ENCODE assay signal across 8 mouse cellular contexts in genomic region chr17:12118926-12119641, GRCm38 (mm10). TPM values are rescaled to one million over a fixed set of nuclear protein-coding genes. Genes with fewer than 3 reads are reported as not detected.
DNase-seq lines count a peak whose midpoint lies in the region; ATAC-seq and TF ChIP-seq lines count a peak whose summit lies in the region.

No protein-coding gene starts in this region.

- peak; percentile 97 for DNase-seq in MEL-GATA-1-ER (ENCODE audit: extremely low read depth, low read depth)
- peak; percentile 77 to 84 for DNase-seq in cerebellum, adult 2 months
- peak; percentile 92 for DNase-seq in forebrain, postnatal 0 days
- peak; percentile 76 for DNase-seq in heart, postnatal 4 days
- DNase-seq in layer of hippocampus, adult 8-10 months (ENCODE audit: low spot score in 2 of 2) = peak; percentile 82 to 87
- peak; percentile 97 for DNase-seq in lung, embryonic 14.5 days
- DNase-seq in thymus, adult 18-20 months = peak; percentile 74 to 86

- no peak for TF ChIP-seq CTCF in cerebellum, adult 2 months (IDR thresholded peaks at IDR 0.05; ENCODE audit: borderline replicate concordance, insufficient read depth, low read depth, low read length)
- TF ChIP-seq CTCF in forebrain, postnatal 0 days (IDR thresholded peaks at IDR 0.05; ENCODE audit: low read depth) = no peak
- no peak; the same call in 1 of the 2 replicates for TF ChIP-seq CTCF in lung, embryonic 14.5 days (IDR thresholded peaks at IDR 0.05; ENCODE audit: low read depth)

- WGBS in cerebellum, adult 2 months = 2% methylated on average over 30 of the region's 30 CpGs
- 1% methylated on average over 30 of the region's 30 CpGs for WGBS in forebrain, postnatal 0 days
- WGBS in lung, embryonic 14.5 days = under 1% methylated on average over 30 of the region's 30 CpGs

- H3K4me2 ChIP-seq in forebrain, postnatal 0 days (ENCODE audit: low read depth) = peak overlapping the region; percentile 97
- H3K4me2 ChIP-seq in lung, embryonic 14.5 days = peak overlapping the region; percentile 92

- peak overlapping the region; percentile 71 for H3K9ac ChIP-seq in forebrain, postnatal 0 days
- peak overlapping the region; percentile 65 for H3K9ac ChIP-seq in lung, embryonic 14.5 days

- no peaks in the 10 kb centered on the region for H3K36me3 ChIP-seq in forebrain, postnatal 0 days (ENCODE audit: insufficient read depth)
- 0 out of 2 replicates have a peak, but pooled peaks cover 4% of the 10 kb centered on the region for H3K36me3 ChIP-seq in lung, embryonic 14.5 days (ENCODE audit: insufficient read depth)

- TF ChIP-seq POLR2A in cerebellum, adult 2 months (IDR thresholded peaks at IDR 0.05; ENCODE audit: borderline replicate concordance, insufficient read depth, low read length) = peak; percentile 56; the same call in 1 of the 2 replicates

- H3K4me3 ChIP-seq in cerebellum, adult 2 months (replicated peaks; ENCODE audit: insufficient read depth, low read depth, low read length) = peak overlapping the region; percentile 70
- H3K4me3 ChIP-seq in forebrain, postnatal 0 days (ENCODE audit: low read depth, low read length) = peak overlapping the region; percentile 63
- H3K4me3 ChIP-seq in lung, embryonic 14.5 days (ENCODE audit: low read depth, low read length) = peak overlapping the region; percentile 56

- no peaks in the 10 kb centered on the region for H3K27me3 ChIP-seq in cerebellum, adult 2 months (ENCODE audit: control insufficient read depth, insufficient read depth, low read length)
- no peaks in the 10 kb centered on the region for H3K27me3 ChIP-seq in forebrain, postnatal 0 days (ENCODE audit: insufficient read depth, low read length)
- no peaks in the 10 kb centered on the region for H3K27me3 ChIP-seq in lung, embryonic 14.5 days (ENCODE audit: insufficient read depth, low read length)

- peak; percentile 96 for ATAC-seq in forebrain, postnatal 0 days
- ATAC-seq in lung, embryonic 14.5 days (ENCODE audit: insufficient read depth) = peak; percentile 97
- peak; percentile 90 for ATAC-seq in neutrophil, adult 5-6 weeks (ENCODE audit: extremely low read depth, insufficient number of reproducible peaks, low FRiP score, poor library complexity, severe bottlenecking)

- H3K27ac ChIP-seq in cerebellum, adult 2 months (ENCODE audit: insufficient read depth, low read length) = peak overlapping the region; percentile 8; the same call in 1 of the 2 replicates
- peak overlapping the region; percentile 94 for H3K27ac ChIP-seq in forebrain, postnatal 0 days (ENCODE audit: low read depth, low read length)
- peak overlapping the region; percentile 95 for H3K27ac ChIP-seq in lung, embryonic 14.5 days (ENCODE audit: low read depth)

- H3K4me1 ChIP-seq in cerebellum, adult 2 months (ENCODE audit: control insufficient read depth, insufficient read depth, low read length) = no peaks in the 10 kb centered on the region; the same call in 1 of the 2 replicates
- H3K4me1 ChIP-seq in forebrain, postnatal 0 days (ENCODE audit: insufficient read depth) = peaks cover 21% of the 10 kb centered on the region
- H3K4me1 ChIP-seq in lung, embryonic 14.5 days (ENCODE audit: insufficient read depth) = no peaks in the 10 kb centered on the region

- no peaks in the 10 kb centered on the region for H3K9me3 ChIP-seq in forebrain, postnatal 0 days (ENCODE audit: low read length)
- H3K9me3 ChIP-seq in lung, embryonic 14.5 days (ENCODE audit: low read depth, low read length) = no peaks in the 10 kb centered on the region

RNA-seq across cellular contexts. Expression of gene Agpat4, which starts 0.6 kb away (rescaled TPM):
- polyA plus RNA-seq in cerebellum, adult 2 months (2012; rRNA removed) = 42.8 and 50.1 TPM in 2 replicates
- total RNA-seq in forebrain, postnatal 0 days (2014; rRNA removed) = 44.8 and 52.9 TPM in 2 replicates
- polyA plus RNA-seq in forebrain, postnatal 0 days (2015; fragmentation: Nextera tagmentation; extraction: Ambion mirVana) = 23.3 and 53.5 TPM in 2 replicates
- total RNA-seq in heart, postnatal 4 days (2021) = 1 to 10 TPM; 7.8 to 8.9 TPM
- 10 to 100 TPM; 63.1 to 76.5 (median 71.2) TPM for total RNA-seq in layer of hippocampus, adult 8-10 months (2022)
- 27.4 and 28.2 TPM in 2 replicates for polyA plus RNA-seq in lung, embryonic 14.5 days (2014; fragmentation: Nextera tagmentation; extraction: Ambion mirVana)
- total RNA-seq in neutrophil, adult 5-6 weeks (2017) = 10.9 and 11.3 TPM in 2 replicates

Comparison
In these comparisons a context has a peak if more than half of its experiments do, and no peak if none do; other contexts are left out.
1. Peak in every context shown above with its lines: DNase-seq, ATAC-seq, H3K4me3 ChIP-seq and H3K27ac ChIP-seq.
2. H3K27ac ChIP-seq: peak in every context shown above with its lines; median percentile 95 in lung, embryonic 14.5 days; 94 in forebrain, postnatal 0 days; 8 in cerebellum, adult 2 months.